ENCODE assay signal across 9 mouse cellular contexts in the genomic region with DNA sequence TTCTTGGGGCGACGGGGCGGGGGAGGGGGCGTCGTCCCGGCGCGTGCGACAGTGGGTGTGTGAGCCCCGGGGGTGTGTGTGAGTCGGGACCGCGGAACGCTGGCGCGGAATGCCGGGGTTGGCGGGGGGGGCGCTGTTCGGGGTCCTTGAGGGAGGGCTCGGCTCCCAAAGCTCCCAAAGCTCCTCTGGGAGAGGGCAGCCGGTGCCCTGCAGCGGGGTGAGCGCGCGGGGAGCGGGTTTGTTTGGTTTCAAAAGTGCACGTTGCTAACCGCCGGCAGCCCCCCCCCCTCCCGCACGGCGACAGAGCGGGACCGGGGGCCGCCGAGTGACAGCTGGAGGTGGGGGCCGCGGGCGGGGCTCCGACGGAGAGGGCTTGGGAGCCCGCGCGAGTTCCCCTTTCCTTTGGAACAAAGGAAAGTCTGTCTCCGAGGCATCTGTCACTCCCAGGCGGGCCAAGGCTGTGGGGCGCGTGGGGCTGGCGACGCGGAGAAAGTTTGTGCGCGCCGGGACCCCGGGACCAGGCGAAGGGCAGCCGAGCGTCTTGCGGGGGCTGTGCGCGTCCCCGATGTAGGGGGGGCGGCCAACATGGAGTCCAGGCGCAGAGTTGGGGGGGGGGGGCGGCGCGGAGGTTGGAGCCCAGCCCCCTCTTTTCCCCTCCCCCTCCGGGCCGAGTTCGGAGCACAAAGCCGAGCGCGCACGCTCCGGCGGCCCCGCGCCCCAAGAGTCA. TPM values are rescaled to one million over a fixed set of nuclear protein-coding genes. Genes with fewer than 3 reads are reported as not detected.
A peak's percentile ranks its signal among the peaks of the same experiment; 100 is the strongest.
DNase-seq lines count a peak whose midpoint lies in the region; ATAC-seq and TF ChIP-seq lines count a peak whose summit lies in the region.
"Had no signal": no experiment of that assay in that cellular context is flagged by ENCODE, and none has a peak within 500 bp of the region (broad histone marks: within the 10 kb centered on the region; RNA-seq: fewer than 3 reads in every experiment).

No protein-coding gene starts in this region.

- H3K4me3 ChIP-seq in ES-Bruce4 (ENCODE audit: low read depth, low read length) = peak overlapping the region; percentile 69
- H3K4me3 ChIP-seq in embryonic facial prominence, embryonic 12.5 days = peak overlapping the region; percentile 93
- H3K4me3 ChIP-seq in hindbrain, embryonic 13.5 days = peak overlapping the region; percentile 65
- peak overlapping the region; percentile 83 for H3K4me3 ChIP-seq in liver, postnatal 0 days (ENCODE audit: low read depth, low read length)

- no peak for TF ChIP-seq POLR2A in ES-Bruce4 (IDR thresholded peaks at IDR 0.05; ENCODE audit: insufficient read depth, low read length)

- H3K27me3 ChIP-seq in ES-Bruce4 (ENCODE audit: control insufficient read depth, insufficient read depth, low read length, poor library complexity, severe bottlenecking) = no peaks in the 10 kb centered on the region
- H3K27me3 ChIP-seq in embryonic facial prominence, embryonic 12.5 days = no peaks in the 10 kb centered on the region
- H3K27me3 ChIP-seq in hindbrain, embryonic 13.5 days = peaks cover 36% of the 10 kb centered on the region
- H3K27me3 ChIP-seq in liver, postnatal 0 days (ENCODE audit: insufficient read depth, low read length) = no peaks in the 10 kb centered on the region

- H3K4me2 ChIP-seq in embryonic facial prominence, embryonic 12.5 days (replicated peaks) = peak overlapping the region; percentile 82
- H3K4me2 ChIP-seq in hindbrain, embryonic 13.5 days = peak overlapping the region; percentile 97
- H3K4me2 ChIP-seq in liver, postnatal 0 days (ENCODE audit: low read depth, low read length) = peak overlapping the region; percentile 99

- H3K9ac ChIP-seq in ES-Bruce4 (ENCODE audit: low read depth, poor library complexity, severe bottlenecking) = peak overlapping the region; percentile 90
- H3K9ac ChIP-seq in embryonic facial prominence, embryonic 12.5 days = peak overlapping the region; percentile 88
- peak overlapping the region; percentile 77 for H3K9ac ChIP-seq in hindbrain, embryonic 13.5 days
- peak overlapping the region; percentile 81 for H3K9ac ChIP-seq in liver, postnatal 0 days (replicated peaks)

- peaks cover 4% of the 10 kb centered on the region for H3K4me1 ChIP-seq in ES-Bruce4 (ENCODE audit: control insufficient read depth, insufficient read depth, low read length)
- H3K4me1 ChIP-seq in embryonic facial prominence, embryonic 12.5 days = peaks cover 41% of the 10 kb centered on the region
- H3K4me1 ChIP-seq in hindbrain, embryonic 13.5 days (replicated peaks) = peaks cover 59% of the 10 kb centered on the region
- H3K4me1 ChIP-seq in liver, postnatal 0 days (ENCODE audit: insufficient read depth) = peaks cover 30% of the 10 kb centered on the region

- H3K36me3 ChIP-seq in ES-Bruce4 (ENCODE audit: control insufficient read depth, insufficient read depth, low read length, poor library complexity, severe bottlenecking) = peaks cover 9% of the 10 kb centered on the region
- peaks cover 24% of the 10 kb centered on the region for H3K36me3 ChIP-seq in embryonic facial prominence, embryonic 12.5 days
- no peaks in the 10 kb centered on the region for H3K36me3 ChIP-seq in hindbrain, embryonic 13.5 days
- H3K36me3 ChIP-seq in liver, postnatal 0 days (replicated peaks; ENCODE audit: insufficient read depth, low read length) = no peaks in the 10 kb centered on the region

- peak; percentile 13; the same call in 1 of the 2 replicates for ATAC-seq in embryonic facial prominence, embryonic 12.5 days (ENCODE audit: insufficient number of reproducible peaks, insufficient read depth, low FRiP score, low TSS enrichment)
- ATAC-seq in hindbrain, embryonic 13.5 days (ENCODE audit: low FRiP score) = peak; percentile 44
- ATAC-seq in liver, postnatal 0 days = peak; percentile 22

- no peak overlapping the region for H3K27ac ChIP-seq in ES-Bruce4 (ENCODE audit: insufficient read depth, low read length)
- peak overlapping the region; percentile 97 for H3K27ac ChIP-seq in embryonic facial prominence, embryonic 12.5 days
- peak overlapping the region; percentile 85 for H3K27ac ChIP-seq in hindbrain, embryonic 13.5 days
- H3K27ac ChIP-seq in liver, postnatal 0 days (ENCODE audit: low read depth) = peak overlapping the region; percentile 88

- TF ChIP-seq EP300 in ES-Bruce4 (IDR thresholded peaks at IDR 0.05; ENCODE audit: insufficient read depth, low read depth, low read length) = no peak
- no peak for TF ChIP-seq EP300 in liver, postnatal 0 days (IDR thresholded peaks at IDR 0.05; ENCODE audit: low read depth)

- no peaks in the 10 kb centered on the region for H3K9me3 ChIP-seq in ES-Bruce4 (replicated peaks; ENCODE audit: control insufficient read depth, insufficient read depth, low read length, poor library complexity, severe bottlenecking)
- H3K9me3 ChIP-seq in embryonic facial prominence, embryonic 12.5 days = no peaks in the 10 kb centered on the region
- H3K9me3 ChIP-seq in hindbrain, embryonic 13.5 days = no peaks in the 10 kb centered on the region
- H3K9me3 ChIP-seq in liver, postnatal 0 days (ENCODE audit: low read length) = no peaks in the 10 kb centered on the region

- DNase-seq in heart, adult 18-20 months = peak; percentile 13 to 37
- no peak for DNase-seq in heart, adult 8-10 months (ENCODE audit: low spot score)
- DNase-seq in liver, postnatal 0 days = peak; percentile 59
- peak; percentile 57 for DNase-seq in ovary, postnatal 36 days (ENCODE audit: low spot score)
- no peak for DNase-seq in c-Kit-positive CD71-positive TER-119-positive erythroid progenitor cells, embryonic 14.5 days (ENCODE audit: low spot score)

- TF ChIP-seq CTCF in ES-Bruce4 (IDR thresholded peaks at IDR 0.05; ENCODE audit: low read depth, low read length) = no peak
- no peak for TF ChIP-seq CTCF in liver, postnatal 0 days (IDR thresholded peaks at IDR 0.05; ENCODE audit: low read depth)

- 2% methylated on average over 72 of the region's 79 CpGs for WGBS in embryonic facial prominence, embryonic 12.5 days
- under 1% methylated on average over 47 of the region's 79 CpGs for WGBS in hindbrain, embryonic 13.5 days
- 4% methylated on average over 58 of the region's 79 CpGs for WGBS in liver, postnatal 0 days (ENCODE audit: insufficient replicate concordance)

RNA-seq across cellular contexts. Expression of gene Tgif2, which starts 0.7 kb away (rescaled TPM):
- under 1 TPM; 0.37 to 0.44 TPM for total RNA-seq in heart, adult 18-20 months (2021)
- under 1 TPM; 0.47 to 0.55 (median 0.51) TPM for total RNA-seq in heart, adult 8-10 months (2022)
- polyA plus RNA-seq in ES-Bruce4 (2011; ENCODE audit: insufficient read depth, insufficient read length, low read depth, missing spikeins) = 32.9 and 33.8 TPM in 2 replicates
- polyA plus RNA-seq in embryonic facial prominence, embryonic 12.5 days (2016; fragmentation: Nextera tagmentation; extraction: Ambion mirVana) = 89.5 and 95.1 TPM in 2 replicates
- polyA plus RNA-seq in hindbrain, embryonic 13.5 days (2015; fragmentation: Nextera tagmentation; extraction: Ambion mirVana) = 25.7 and 28.6 TPM in 2 replicates
- 4.9 and 5.1 TPM in 2 replicates for polyA plus RNA-seq in liver, postnatal 0 days (2015; fragmentation: Nextera tagmentation; extraction: Ambion mirVana)

RNA-seq across cellular contexts. Expression of gene 4930518I15Rik, which starts 17.3 kb away (rescaled TPM):
- under 1 TPM; 0.49 to 0.60 TPM for total RNA-seq in heart, adult 18-20 months (2021)
- total RNA-seq in heart, adult 8-10 months (2022) = 1 to 10 TPM in 1 of 4 experiments, under 1 TPM in 3; 0.40 to 1.4 (median 0.56) TPM
- polyA plus RNA-seq in ES-Bruce4 (2011; ENCODE audit: insufficient read depth, insufficient read length, low read depth, missing spikeins) = 2.3 and 3.3 TPM in 2 replicates
- 9.6 and 9.8 TPM in 2 replicates for polyA plus RNA-seq in embryonic facial prominence, embryonic 12.5 days (2016; fragmentation: Nextera tagmentation; extraction: Ambion mirVana)
- 12.0 and 12.6 TPM in 2 replicates for polyA plus RNA-seq in hindbrain, embryonic 13.5 days (2015; fragmentation: Nextera tagmentation; extraction: Ambion mirVana)
- 1.2 and 1.8 TPM in 2 replicates for polyA plus RNA-seq in liver, postnatal 0 days (2015; fragmentation: Nextera tagmentation; extraction: Ambion mirVana)

RNA-seq across cellular contexts. Expression of gene Rab5if, which starts 22.5 kb away (rescaled TPM):
- 100 to 1,000 TPM; 110 to 113 TPM for total RNA-seq in heart, adult 18-20 months (2021)
- total RNA-seq in heart, adult 8-10 months (2022) = 100 to 1,000 TPM in 2 of 4 experiments, 10 to 100 TPM in 2; 90.3 to 107 (median 102) TPM
- 92.7 and 98.2 TPM in 2 replicates for polyA plus RNA-seq in ES-Bruce4 (2011; ENCODE audit: insufficient read depth, insufficient read length, low read depth, missing spikeins)
- 188 and 190 TPM in 2 replicates for polyA plus RNA-seq in embryonic facial prominence, embryonic 12.5 days (2016; fragmentation: Nextera tagmentation; extraction: Ambion mirVana)
- polyA plus RNA-seq in hindbrain, embryonic 13.5 days (2015; fragmentation: Nextera tagmentation; extraction: Ambion mirVana) = 152 and 155 TPM in 2 replicates
- polyA plus RNA-seq in liver, postnatal 0 days (2015; fragmentation: Nextera tagmentation; extraction: Ambion mirVana) = 190 and 216 TPM in 2 replicates

RNA-seq across cellular contexts. Expression of gene Sla2, which starts 46.5 kb away (rescaled TPM):
- under 1 TPM in 1 of 2 experiments, not detected in 1; 0.31 TPM for total RNA-seq in heart, adult 18-20 months (2021)
- total RNA-seq in heart, adult 8-10 months (2022) = under 1 TPM in 1 of 4 experiments, not detected in 3; 0.09 TPM
- polyA plus RNA-seq in ES-Bruce4 (2011; ENCODE audit: insufficient read depth, insufficient read length, low read depth, missing spikeins) = not detected in 2 replicates
- polyA plus RNA-seq in embryonic facial prominence, embryonic 12.5 days (2016; fragmentation: Nextera tagmentation; extraction: Ambion mirVana) = 0.31 TPM in 2 replicates
- 0.28 and 0.31 TPM in 2 replicates for polyA plus RNA-seq in hindbrain, embryonic 13.5 days (2015; fragmentation: Nextera tagmentation; extraction: Ambion mirVana)
- 1.8 and 2.4 TPM in 2 replicates for polyA plus RNA-seq in liver, postnatal 0 days (2015; fragmentation: Nextera tagmentation; extraction: Ambion mirVana)
- total RNA-seq: adrenal gland, postnatal 4 days had no signal

Comparison
In these comparisons a context has a peak if more than half of its experiments do, and no peak if none do; other contexts are left out.
1. DNase-seq: peak in heart, adult 18-20 months (2 of 2), liver, postnatal 0 days (single experiment) and ovary, postnatal 36 days (single experiment); none in heart, adult 8-10 months (single experiment) and c-Kit-positive CD71-positive TER-119-positive erythroid progenitor cells, embryonic 14.5 days (single experiment).
2. Peak in every context shown above with its lines, with median percentiles within 50 percentile points of each other: H3K4me3 ChIP-seq, H3K9ac ChIP-seq, ATAC-seq and H3K4me2 ChIP-seq.